Mouse (Mus musculus) olfactory bulb, adult 2 months (tissue): ENCODE measurements around the gene Defb36.

ENCODE experiments used
- CTCF ChIP-seq: fragments of 200-500 bp; IDR thresholded peaks from 2 replicates; pipeline ENCODE4 v1.5.1; 2012; ENCODE audit warnings: low read depth, mild to moderate bottlenecking, low read length, moderate library complexity; ENCODE audit not compliant: insufficient read depth
- POLR2A ChIP-seq: fragments of 200-500 bp; IDR thresholded peaks from 2 replicates; pipeline ENCODE4 v1.6.1; 2012; ENCODE audit warnings: mild to moderate bottlenecking, low read depth, low read length, moderate library complexity; ENCODE audit not compliant: insufficient read depth

- TF ChIP-seq CTCF, result no peak
- no peak for TF ChIP-seq POLR2A
Observed at GRCm38 (mm10) chr2:152556655-152557054, 47.5 kb upstream of the Defb36 start.
